Mouse (Mus musculus) granulocyte monocyte progenitor cell, adult 5-6 weeks (primary cell): Measurements from ENCODE around the gene Rngtt. TPM values are rescaled to one million over a fixed set of nuclear protein-coding genes. Genes with fewer than 3 reads are reported as not detected.

ENCODE experiments used
- ATAC-seq: replicated peaks from 2 replicates; pipeline ENCODE4 v1.8.0; 2016; ENCODE audit warnings: mild to moderate bottlenecking, moderate TSS enrichment, inconsistent platforms; ENCODE audit not compliant: poor library complexity, severe bottlenecking
- total RNA-seq, 2 experiments: library from RNA; stranded (forward) in 1 of 2; stranded (reverse) in 1 of 2; fragments of 200-712, 200-1000 nt in 1 of 2; fragments of >200 nt in 1 of 2; fragmentation: Nextera tagmentation in 1 of 2; gene quantifications; 2 replicates each; pipeline ENCODE4 v1.2.3; 2014 to 2017

Gene Rngtt
- total RNA-seq, 2 experiments from 2014 or later, result 41.5 to 45.8 TPM

- no peak for ATAC-seq
Observed at GRCm38 (mm10) chr4:33506638-33507037, 196.5 kb downstream of the Rngtt start.

DNA sequence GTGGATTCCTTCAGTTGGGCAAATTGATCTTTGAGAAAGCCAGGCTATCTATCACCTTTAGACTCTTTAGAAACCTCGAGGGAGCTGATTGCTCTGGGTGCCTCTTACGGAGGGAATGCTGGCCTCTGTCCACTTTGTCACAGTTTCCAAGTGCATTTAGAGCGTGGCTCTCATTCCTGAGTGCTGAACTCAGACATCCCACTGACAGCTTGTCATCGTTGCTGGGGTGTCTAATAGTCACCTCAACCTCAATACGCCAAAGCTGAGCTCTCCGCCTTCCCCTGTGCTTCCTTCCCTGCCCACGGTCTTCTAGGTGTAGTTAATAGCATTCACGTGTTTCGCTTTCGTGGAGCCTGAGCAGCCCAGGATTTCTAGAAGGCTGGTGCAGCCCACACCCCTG is 200.4 kb downstream of the Rngtt start:
- ATAC-seq, result no peak

- peak; percentile 99 for ATAC-seq
Observed at GRCm38 (mm10) chr4:33513421-33513820, 203.3 kb downstream of the Rngtt start.

DNA sequence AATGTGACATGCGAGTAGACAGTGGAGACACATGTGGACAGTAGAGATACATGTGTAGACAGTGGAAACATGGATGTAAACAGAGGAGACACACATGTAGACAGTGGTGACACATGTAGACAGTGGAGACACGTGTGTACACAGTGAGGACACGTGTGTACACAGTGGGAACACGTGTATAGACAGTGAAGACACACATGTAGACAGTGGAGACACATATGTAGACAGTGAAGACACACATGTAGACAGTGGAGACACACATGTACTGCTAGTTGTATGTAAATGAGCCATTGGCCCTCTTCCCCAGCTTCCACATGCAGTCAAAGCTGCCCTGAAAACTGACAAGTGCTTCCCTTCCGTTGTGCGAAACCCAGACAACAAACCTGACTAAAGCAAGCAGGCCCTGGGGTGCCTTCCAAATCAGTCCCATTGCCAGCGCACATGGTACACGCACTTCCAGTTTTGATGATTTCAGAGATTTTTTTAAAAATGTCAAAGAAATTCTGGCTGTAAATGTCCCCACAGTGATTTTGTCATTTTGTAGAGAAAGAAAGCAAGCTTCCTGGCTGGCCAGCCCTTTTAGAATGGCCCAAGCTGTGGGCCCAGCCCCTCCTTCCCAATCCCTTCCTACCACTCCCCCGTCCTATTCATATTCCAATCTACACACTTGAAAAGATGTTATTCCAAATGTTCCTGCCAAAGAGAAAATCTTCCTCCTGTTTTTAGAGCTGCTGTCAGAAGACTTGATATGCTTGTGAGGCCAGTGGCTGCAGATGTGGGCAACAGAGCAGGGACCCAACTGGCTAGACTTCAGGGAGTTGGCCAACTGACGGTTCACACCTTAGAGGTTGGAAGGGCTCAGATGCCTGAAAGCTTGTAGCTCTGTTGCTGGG is 204.2 kb downstream of the Rngtt start:
- no peak for ATAC-seq

DNA sequence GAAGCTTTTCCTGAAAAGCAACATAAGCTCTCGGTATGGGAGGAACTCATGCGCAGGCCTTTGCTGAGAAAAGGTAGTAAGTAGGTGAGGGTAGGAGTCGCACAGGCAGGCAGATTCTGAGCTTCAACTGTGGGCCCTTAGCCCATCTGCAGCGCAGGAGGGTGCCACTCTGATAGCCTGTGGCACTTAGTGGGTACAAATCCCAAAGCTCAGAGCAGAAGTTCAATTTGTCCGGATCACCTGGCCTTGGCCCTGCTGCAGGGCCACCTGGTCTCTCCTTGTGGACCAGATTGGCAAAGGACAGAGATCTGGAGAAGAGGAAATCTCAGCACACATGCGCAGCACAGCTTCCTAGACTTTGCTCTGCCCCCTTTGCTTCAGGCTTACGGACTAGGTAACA is 210.1 kb downstream of the Rngtt start:
- no peak for ATAC-seq

GRCm38 (mm10) chr4:33520938-33521337 is 210.8 kb downstream of the Rngtt start:
- no peak for ATAC-seq

GRCm38 (mm10) chr4:33523774-33524173 is 213.7 kb downstream of the Rngtt start:
- ATAC-seq, result no peak

GRCm38 (mm10) chr4:33524481-33525141 is 214.5 kb downstream of the Rngtt start:
- no peak for ATAC-seq

DNA sequence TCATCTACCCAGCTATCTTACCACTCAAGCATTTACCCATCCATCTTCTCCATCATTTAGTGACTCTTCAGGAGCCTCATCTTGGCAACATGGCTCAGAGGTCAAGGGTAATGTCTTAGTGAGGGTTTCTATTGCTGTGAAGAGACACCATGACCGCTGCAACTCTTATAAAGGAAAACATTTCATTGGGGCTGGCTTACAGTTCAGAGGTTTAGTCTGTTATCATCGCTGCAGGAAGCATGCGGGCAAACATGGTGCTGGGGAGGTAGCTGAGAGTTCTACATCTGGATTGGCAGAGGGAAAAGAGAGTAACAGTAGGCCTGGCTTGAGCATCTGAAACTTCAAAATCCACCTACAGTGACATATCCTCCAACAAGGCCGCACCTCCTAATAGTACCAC is 215.2 kb downstream of the Rngtt start:
- no peak for ATAC-seq

- ATAC-seq, result no peak
Observed at GRCm38 (mm10) chr4:33526092-33526491, 216.0 kb downstream of the Rngtt start.

DNA sequence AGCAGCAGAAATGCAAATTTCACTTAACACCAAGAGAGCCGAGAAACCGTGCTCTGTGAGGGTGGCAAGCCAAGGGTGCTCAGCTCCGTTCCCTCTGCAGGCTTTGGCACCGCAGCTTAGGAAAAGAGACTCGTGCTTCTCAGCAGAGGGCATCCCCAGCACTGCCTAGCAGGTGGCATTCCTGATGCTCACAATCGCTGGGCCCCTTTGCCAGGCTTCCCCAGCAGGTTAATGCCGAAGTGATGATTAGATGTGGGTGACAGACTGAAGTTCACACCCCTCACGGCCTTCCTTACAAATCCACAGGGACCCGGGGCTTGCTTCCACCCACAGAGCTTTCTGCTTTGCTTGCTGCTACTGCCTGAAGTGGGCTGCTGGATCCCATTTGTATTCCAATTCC is 216.6 kb downstream of the Rngtt start:
- no peak for ATAC-seq

DNA sequence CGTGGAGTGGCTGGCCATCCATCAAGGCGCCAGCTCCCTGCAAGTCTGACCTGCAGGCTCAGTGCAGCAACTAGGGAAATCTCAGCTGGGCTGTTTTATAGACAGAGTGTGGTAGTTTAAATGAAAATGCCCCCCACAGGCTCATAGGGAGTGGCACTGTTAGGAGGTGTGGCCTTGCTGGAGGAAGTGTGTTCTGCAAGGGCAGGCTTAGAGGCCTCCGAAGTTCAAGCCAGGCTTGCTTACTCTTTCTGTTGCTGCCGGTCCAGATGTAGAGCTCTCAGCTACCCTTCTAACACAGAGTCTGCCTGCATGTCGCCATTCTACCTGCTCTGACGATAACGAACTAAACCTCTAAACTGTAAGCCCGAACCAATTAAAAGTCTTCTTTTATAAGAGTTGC is 222.5 kb downstream of the Rngtt start:
- no peak for ATAC-seq

GRCm38 (mm10) chr4:33544755-33545576 is 234.9 kb downstream of the Rngtt start:
- no peak for ATAC-seq

GRCm38 (mm10) chr4:33545577-33545879 is 235.4 kb downstream of the Rngtt start:
- ATAC-seq, result no peak

- no peak for ATAC-seq
Observed at GRCm38 (mm10) chr4:33546278-33546677, 236.2 kb downstream of the Rngtt start.

- ATAC-seq, result peak; percentile 37
Observed at GRCm38 (mm10) chr4:33547315-33547929, 237.3 kb downstream of the Rngtt start.

GRCm38 (mm10) chr4:33549606-33550005 is 239.5 kb downstream of the Rngtt start:
- ATAC-seq, result peak; percentile 81
